Mouse (Mus musculus): ENCODE results near the gene Syce2.

DNA sequence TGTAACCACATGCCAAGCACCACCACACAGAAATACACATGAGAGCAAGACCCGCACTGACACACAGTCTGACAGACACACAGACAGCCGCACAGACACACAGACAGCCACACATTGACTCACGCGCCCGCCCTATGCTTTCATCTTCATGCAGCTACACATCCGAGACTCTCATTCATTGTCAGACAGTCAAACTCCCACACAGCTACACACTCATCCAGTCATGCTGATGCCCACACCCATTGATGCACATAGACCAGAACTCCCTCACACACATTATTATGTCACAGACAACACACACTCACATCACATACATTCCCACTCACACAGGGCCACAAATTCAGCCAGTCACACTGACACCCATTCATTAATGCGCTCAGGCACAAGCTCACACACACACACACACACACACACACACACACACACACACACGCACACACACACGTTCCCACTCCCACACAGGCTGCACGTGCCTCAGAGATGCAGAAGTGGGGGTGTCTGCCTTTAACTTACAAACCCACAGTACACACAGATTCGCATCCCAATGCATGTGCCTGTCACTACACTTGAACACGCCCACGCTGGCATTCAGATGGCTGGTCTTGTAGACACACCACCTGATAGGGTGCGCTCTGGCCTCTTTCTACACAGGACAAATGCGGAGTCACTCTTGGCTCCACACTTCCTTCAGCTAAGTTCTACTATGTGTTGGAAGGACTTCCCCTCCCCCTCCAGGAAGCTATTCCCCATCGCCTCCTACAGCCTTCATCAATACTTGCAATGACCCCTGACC lies 62.1 kb downstream of the Syce2 start:
- TF ChIP-seq CTCF (IDR thresholded peaks at IDR 0.05; ENCODE audit: low read depth, low read length) = no peak
- TF ChIP-seq TAL1 (conservative IDR thresholded peaks at IDR 0.05; ENCODE audit: low read depth, low read length) = no peak
- TF ChIP-seq GATA1 (IDR thresholded peaks at IDR 0.05; ENCODE audit: borderline replicate concordance, low read length) = no peak
